In genomic region chr9:50884741-50885599, GRCm38 (mm10) we compare ENCODE assay signal across 8 mouse cellular contexts. TPM values are rescaled to one million over a fixed set of nuclear protein-coding genes. Genes with fewer than 3 reads are reported as not detected.
A peak's percentile ranks its signal among the peaks of the same experiment; 100 is the strongest.
DNase-seq lines count a peak whose midpoint lies in the region; ATAC-seq and TF ChIP-seq lines count a peak whose summit lies in the region.
"Had no signal": no experiment of that assay in that cellular context is flagged by ENCODE, and none has a peak within 500 bp of the region (broad histone marks: within the 10 kb centered on the region; RNA-seq: fewer than 3 reads in every experiment).

No protein-coding gene starts in this region.

- WGBS in intestine, embryonic 15.5 days = 52% methylated on average over 10 of the region's 10 CpGs

- 0 out of 2 replicates have a peak, but pooled peaks have one; percentile 18 for ATAC-seq in intestine, embryonic 15.5 days

- H3ac ChIP-seq in C2C12 (ENCODE audit: control insufficient read depth, insufficient read length, low read depth) = no peak overlapping the region

- peaks cover 28% of the 10 kb centered on the region for H3K4me1 ChIP-seq in intestine, embryonic 15.5 days (replicated peaks)

- peaks cover 15% of the 10 kb centered on the region for H3K36me3 ChIP-seq in C2C12 (ENCODE audit: control insufficient read depth, insufficient read depth)
- peaks cover 7% of the 10 kb centered on the region; the same call in 1 of the 2 replicates for H3K36me3 ChIP-seq in intestine, embryonic 15.5 days

- no peak overlapping the region for H3K4me2 ChIP-seq in intestine, embryonic 15.5 days (replicated peaks)
- H3K4me2 ChIP-seq: neural tube, embryonic 13.5 days had no signal

- H3K9ac ChIP-seq in intestine, embryonic 15.5 days = no peak overlapping the region
- H3K9ac ChIP-seq: neural tube, embryonic 13.5 days had no signal

- no peaks in the 10 kb centered on the region for H3K79me2 ChIP-seq in C2C12 (ENCODE audit: control insufficient read depth, insufficient read depth)

- H3K27ac ChIP-seq in intestine, embryonic 15.5 days = peak overlapping the region; percentile 54; the same call in 1 of the 2 replicates
- H3K27ac ChIP-seq: neural tube, embryonic 13.5 days had no signal

- H3K27me3 ChIP-seq in C2C12 (ENCODE audit: control insufficient read depth, insufficient read depth, insufficient read length) = no peaks in the 10 kb centered on the region
- H3K27me3 ChIP-seq in intestine, embryonic 15.5 days (replicated peaks) = no peaks in the 10 kb centered on the region
- H3K27me3 ChIP-seq: neural tube, embryonic 13.5 days had no signal

- H3K4me3 ChIP-seq in C2C12 (ENCODE audit: insufficient read depth, poor library complexity, severe bottlenecking) = no peak overlapping the region
- H3K4me3 ChIP-seq in intestine, embryonic 15.5 days (replicated peaks) = no peak overlapping the region
- H3K4me3 ChIP-seq: neural tube, embryonic 13.5 days had no signal

- TF ChIP-seq CTCF in C2C12 (IDR thresholded peaks at IDR 0.05; ENCODE audit: control insufficient read depth, insufficient read depth, insufficient read length) = no peak

- no peaks in the 10 kb centered on the region for H3K9me3 ChIP-seq in intestine, embryonic 15.5 days
- H3K9me3 ChIP-seq: neural tube, embryonic 13.5 days had no signal

- no peaks in the 10 kb centered on the region for H3K79me3 ChIP-seq in C2C12 (ENCODE audit: low read depth)

- DNase-seq in NIH3T3 (ENCODE audit: low read depth) = peak; percentile 79
- peak; percentile 88 for DNase-seq in gastrocnemius, adult 18-20 months (ENCODE audit: low spot score)
- peak; percentile 32 to 63 for DNase-seq in left cerebral cortex, adult 9 months (ENCODE audit: low spot score in 2 of 2)
- peak; percentile 40 for DNase-seq in ovary, postnatal 14 days (ENCODE audit: low spot score)
- DNase-seq in spleen, adult 18-20 months = no peak

TF ChIP-seq in C2C12, 6 proteins besides CTCF, POLR2A, EP300 and RAD21:
- TF ChIP-seq MYOG (IDR thresholded peaks at IDR 0.05; ENCODE audit: control insufficient read depth, extremely low read depth, insufficient read length) (no peak), MYOD1 (IDR thresholded peaks at IDR 0.05; ENCODE audit: control insufficient read depth, insufficient read length, low read depth) (no peak), USF1 (IDR thresholded peaks at IDR 0.05; ENCODE audit: low read depth) (peak; percentile 67)

RNA-seq across cellular contexts. Expression of gene Ppp2r1b, which starts 39.9 kb away (rescaled TPM):
- 26.7 TPM for polyA plus RNA-seq in C2C12 (2012; fragmentation: generic; extraction: Trizol)
- total RNA-seq in gastrocnemius, adult 18-20 months (2021) = 1 to 10 TPM; 4.3 to 5.4 TPM
- polyA plus RNA-seq in intestine, embryonic 15.5 days (2015; fragmentation: Nextera tagmentation; extraction: Ambion mirVana) = 62.8 and 65.7 TPM in 2 replicates

Comparison
In these comparisons a context has a peak if more than half of its experiments do, and no peak if none do; other contexts are left out.
1. DNase-seq: peak in NIH3T3 (single experiment), gastrocnemius, adult 18-20 months (single experiment), left cerebral cortex, adult 9 months (2 of 2) and ovary, postnatal 14 days (single experiment); none in spleen, adult 18-20 months (0 of 2).